ENCODE assay signal across 9 mouse cellular contexts in the genomic region with DNA sequence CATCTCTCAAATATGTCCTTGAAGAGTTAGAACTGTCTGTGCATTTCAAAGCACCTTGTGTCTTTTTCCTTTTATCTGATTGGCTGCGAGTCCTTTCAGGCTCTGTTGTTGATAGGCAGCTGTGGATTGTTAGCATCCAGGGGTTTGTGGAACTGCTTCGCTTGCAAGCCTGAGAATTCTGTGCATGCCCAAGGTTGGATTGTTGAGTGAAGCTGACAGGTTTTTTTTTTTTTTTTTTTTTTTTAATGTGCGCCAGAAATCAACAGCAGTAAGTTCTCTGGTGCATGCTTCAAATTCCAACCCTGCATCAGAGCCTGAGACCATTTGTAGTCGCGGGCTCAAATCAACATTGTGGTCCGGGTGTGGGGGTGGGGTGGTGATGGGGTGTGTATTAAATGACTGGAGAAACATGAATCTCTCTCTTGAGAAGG.
A peak's percentile ranks its signal among the peaks of the same experiment; 100 is the strongest.
DNase-seq lines count a peak whose midpoint lies in the region; ATAC-seq and TF ChIP-seq lines count a peak whose summit lies in the region.
"Had no signal": no experiment of that assay in that cellular context is flagged by ENCODE, and none has a peak within 500 bp of the region (broad histone marks: within the 10 kb centered on the region; RNA-seq: fewer than 3 reads in every experiment).

No protein-coding gene starts in this region.

- no peaks in the 10 kb centered on the region for H3K27me3 ChIP-seq in MEL (ENCODE audit: control insufficient read depth in 1 of 2, insufficient read depth in 2 of 2, low read length in 2 of 2)
- H3K27me3 ChIP-seq in intestine, postnatal 0 days (replicated peaks; ENCODE audit: control insufficient read depth, insufficient read depth, low read length) = no peaks in the 10 kb centered on the region
- H3K27me3 ChIP-seq in cerebellum, adult 2 months (ENCODE audit: control insufficient read depth, insufficient read depth, low read length) = no peaks in the 10 kb centered on the region

- H3K36me3 ChIP-seq in MEL (ENCODE audit: control insufficient read depth in 1 of 2, insufficient read depth in 2 of 2, low read length in 2 of 2) = peaks cover 0 to 4% of the 10 kb centered on the region in 2 experiments; a peak in 1 of 4 replicates
- no peaks in the 10 kb centered on the region for H3K36me3 ChIP-seq in intestine, postnatal 0 days (ENCODE audit: control insufficient read depth, insufficient read depth)

- TF ChIP-seq POLR2A in MEL (IDR thresholded peaks at IDR 0.05; ENCODE audit: control insufficient read depth in 1 of 2, insufficient read depth in 1 of 2, low read depth in 1 of 2, low read length in 2 of 2, poor library complexity in 1 of 2) = no peak
- no peak for TF ChIP-seq POLR2A in embryonic fibroblast, embryonic 13.5 days (IDR thresholded peaks at IDR 0.05; ENCODE audit: low read depth, low read length)
- no peak for TF ChIP-seq POLR2A in cerebellum, adult 2 months (IDR thresholded peaks at IDR 0.05; ENCODE audit: borderline replicate concordance, insufficient read depth, low read length)

- no peaks in the 10 kb centered on the region for H3K9me3 ChIP-seq in MEL (replicated peaks; ENCODE audit: insufficient read depth, low read length)
- H3K9me3 ChIP-seq in intestine, postnatal 0 days (ENCODE audit: control insufficient read depth) = no peaks in the 10 kb centered on the region
- H3K9me3 ChIP-seq: megakaryocyte, embryonic 14.5 days had no signal

- 0 out of 4 replicates have a peak, but pooled peaks cover 0 to 6% of the 10 kb centered on the region in 2 experiments for H3K4me1 ChIP-seq in MEL (ENCODE audit: control insufficient read depth in 1 of 2, insufficient read depth in 2 of 2, low read length in 2 of 2)
- peaks cover 2% of the 10 kb centered on the region; the same call in 1 of the 2 replicates for H3K4me1 ChIP-seq in embryonic fibroblast, embryonic 13.5 days (ENCODE audit: control insufficient read depth, insufficient read depth, low read length)
- H3K4me1 ChIP-seq in intestine, postnatal 0 days (replicated peaks; ENCODE audit: control insufficient read depth, insufficient read depth, low read length) = no peaks in the 10 kb centered on the region
- H3K4me1 ChIP-seq in cerebellum, adult 2 months (ENCODE audit: control insufficient read depth, insufficient read depth, low read length) = no peaks in the 10 kb centered on the region

- H3K4me3 ChIP-seq in MEL (ENCODE audit: control insufficient read depth in 1 of 2, insufficient read depth in 1 of 2, low read depth in 2 of 2, low read length in 2 of 2) = no peak overlapping the region
- peak overlapping the region; percentile 13; the same call in 1 of the 2 replicates for H3K4me3 ChIP-seq in embryonic fibroblast, embryonic 13.5 days (ENCODE audit: insufficient read depth, low read length)
- peak overlapping the region; percentile 50 for H3K4me3 ChIP-seq in intestine, postnatal 0 days (ENCODE audit: low read depth, low read length)
- no peak overlapping the region for H3K4me3 ChIP-seq in cerebellum, adult 2 months (replicated peaks; ENCODE audit: insufficient read depth, low read depth, low read length)

- TF ChIP-seq EP300 in MEL (IDR thresholded peaks at IDR 0.05; ENCODE audit: low read depth in 1 of 2, low read length in 2 of 2) = no peak

- peak; percentile 33 for DNase-seq in MEL (ENCODE audit: low read depth, low spot score)
- DNase-seq in lung, postnatal 4 days = peak; percentile 34 to 43
- no peak for DNase-seq in cerebellum, adult 2 months
- DNase-seq in right cerebral cortex, postnatal 14 days = no peak
- no peak for DNase-seq in thymus, adult 18-20 months
- DNase-seq in right cerebral cortex, postnatal 25 days = no peak

- no peak for TF ChIP-seq RAD21 in MEL (IDR thresholded peaks at IDR 0.05; ENCODE audit: low read depth, low read length)

- H3K27ac ChIP-seq in MEL (ENCODE audit: control insufficient read depth, low read depth, low read length) = no peak overlapping the region
- H3K27ac ChIP-seq in embryonic fibroblast, embryonic 13.5 days (ENCODE audit: insufficient read depth, low read length) = no peak overlapping the region
- no peak overlapping the region for H3K27ac ChIP-seq in intestine, postnatal 0 days (ENCODE audit: low read depth, low read length)
- no peak overlapping the region for H3K27ac ChIP-seq in cerebellum, adult 2 months (ENCODE audit: insufficient read depth, low read length)

- 5% methylated on average over 6 of the region's 6 CpGs for WGBS in intestine, postnatal 0 days
- 61% methylated on average over 6 of the region's 6 CpGs for WGBS in cerebellum, adult 2 months

- no peak overlapping the region for H3K9ac ChIP-seq in MEL (ENCODE audit: control insufficient read depth, low read depth, low read length, poor library complexity, severe bottlenecking)
- no peak overlapping the region for H3K9ac ChIP-seq in intestine, postnatal 0 days (ENCODE audit: low read depth, low read length)

- no peaks in the 10 kb centered on the region for H3K79me2 ChIP-seq in MEL (ENCODE audit: control insufficient read depth, insufficient read depth, low read length, poor library complexity)

- TF ChIP-seq CTCF in MEL (IDR thresholded peaks at IDR 0.05 in 2 of 3, conservative IDR thresholded peaks at IDR 0.05 in 1 of 3; ENCODE audit: control insufficient read depth in 1 of 3, insufficient read depth in 1 of 3, low read depth in 2 of 3, low read length in 3 of 3, poor library complexity in 1 of 3, severe bottlenecking in 1 of 3) = no peak
- no peak for TF ChIP-seq CTCF in embryonic fibroblast, embryonic 13.5 days (IDR thresholded peaks at IDR 0.05; ENCODE audit: borderline replicate concordance, insufficient read depth, low read length)
- no peak for TF ChIP-seq CTCF in intestine, postnatal 0 days (IDR thresholded peaks at IDR 0.05; ENCODE audit: low read depth)
- no peak for TF ChIP-seq CTCF in cerebellum, adult 2 months (IDR thresholded peaks at IDR 0.05; ENCODE audit: borderline replicate concordance, insufficient read depth, low read depth, low read length)

- peak overlapping the region; percentile 76 for H3K4me2 ChIP-seq in intestine, postnatal 0 days (replicated peaks; ENCODE audit: low read depth)

- no peak for ATAC-seq in intestine, postnatal 0 days

TF ChIP-seq in MEL, 35 proteins besides CTCF, POLR2A, EP300 and RAD21:
- TF ChIP-seq ZKSCAN1 (IDR thresholded peaks at IDR 0.05; ENCODE audit: low read depth, low read length) = no peak
- no peak for TF ChIP-seq CHD2 (IDR thresholded peaks at IDR 0.05; ENCODE audit: low read length)
- TF ChIP-seq ZMIZ1 (IDR thresholded peaks at IDR 0.05; ENCODE audit: low read depth, low read length) = no peak
- TF ChIP-seq MYB (IDR thresholded peaks at IDR 0.05; ENCODE audit: low read depth, low read length) = no peak
- no peak for TF ChIP-seq MXI1 (IDR thresholded peaks at IDR 0.05; ENCODE audit: low read depth, low read length)
- TF ChIP-seq TBP (IDR thresholded peaks at IDR 0.05; ENCODE audit: low read depth, low read length) = no peak
- TF ChIP-seq JUND (IDR thresholded peaks at IDR 0.05; ENCODE audit: low read depth, low read length) = no peak
- no peak for TF ChIP-seq BHLHE40 (IDR thresholded peaks at IDR 0.05; ENCODE audit: borderline replicate concordance, low read depth, low read length)
- no peak for TF ChIP-seq TAL1 (IDR thresholded peaks at IDR 0.05; ENCODE audit: low read length)
- no peak for TF ChIP-seq GABPA (IDR thresholded peaks at IDR 0.05; ENCODE audit: low read depth, low read length)
- 0 out of 2 replicates have a peak, but pooled peaks have one; percentile 10 for TF ChIP-seq USF1 (IDR thresholded peaks at IDR 0.05; ENCODE audit: low read depth, low read length)
- no peak for TF ChIP-seq MAZ (IDR thresholded peaks at IDR 0.05; ENCODE audit: low read depth, low read length)
- TF ChIP-seq NELFE (IDR thresholded peaks at IDR 0.05; ENCODE audit: low read depth, low read length) = no peak
- TF ChIP-seq CHD1 (IDR thresholded peaks at IDR 0.05; ENCODE audit: low read depth, low read length) = no peak
- TF ChIP-seq SMC3 (IDR thresholded peaks at IDR 0.05; ENCODE audit: low read depth, low read length) = no peak
- no peak for TF ChIP-seq E2F4 (IDR thresholded peaks at IDR 0.05; ENCODE audit: borderline replicate concordance, low read depth, low read length)
- no peak for TF ChIP-seq POLR2AphosphoS2 (IDR thresholded peaks at IDR 0.05; ENCODE audit: low read length)
- peak; percentile 79 for TF ChIP-seq ZNF384 (IDR thresholded peaks at IDR 0.05; ENCODE audit: low read depth, low read length)
- peak; percentile 37; the same call in 1 of the 2 replicates for TF ChIP-seq GATA1 (IDR thresholded peaks at IDR 0.05; ENCODE audit: low read depth, low read length)
- TF ChIP-seq ETS1 (IDR thresholded peaks at IDR 0.05; ENCODE audit: low read depth, low read length) = 0 out of 2 replicates have a peak, but pooled peaks have one; percentile 29
- TF ChIP-seq NRF1 (IDR thresholded peaks at IDR 0.05; ENCODE audit: insufficient read depth, low read depth, low read length, poor library complexity, severe bottlenecking) = no peak

Comparison
In these comparisons a context has a peak if more than half of its experiments do, and no peak if none do; other contexts are left out.
1. DNase-seq: peak in MEL (single experiment) and lung, postnatal 4 days (2 of 2); none in cerebellum, adult 2 months (0 of 2), right cerebral cortex, postnatal 14 days (single experiment), thymus, adult 18-20 months (0 of 2) and right cerebral cortex, postnatal 25 days (single experiment).
2. H3K4me3 ChIP-seq: peak in embryonic fibroblast, embryonic 13.5 days (single experiment) and intestine, postnatal 0 days (single experiment); none in MEL (0 of 2) and cerebellum, adult 2 months (single experiment).